Mouse (Mus musculus): ENCODE data around the gene Pakap. TPM values are rescaled to one million over a fixed set of nuclear protein-coding genes. Genes with fewer than 3 reads are reported as not detected.

Gene Pakap
- total RNA-seq, 2 experiments from 2014 or later = 15.2 to 16.5 TPM

DNA sequence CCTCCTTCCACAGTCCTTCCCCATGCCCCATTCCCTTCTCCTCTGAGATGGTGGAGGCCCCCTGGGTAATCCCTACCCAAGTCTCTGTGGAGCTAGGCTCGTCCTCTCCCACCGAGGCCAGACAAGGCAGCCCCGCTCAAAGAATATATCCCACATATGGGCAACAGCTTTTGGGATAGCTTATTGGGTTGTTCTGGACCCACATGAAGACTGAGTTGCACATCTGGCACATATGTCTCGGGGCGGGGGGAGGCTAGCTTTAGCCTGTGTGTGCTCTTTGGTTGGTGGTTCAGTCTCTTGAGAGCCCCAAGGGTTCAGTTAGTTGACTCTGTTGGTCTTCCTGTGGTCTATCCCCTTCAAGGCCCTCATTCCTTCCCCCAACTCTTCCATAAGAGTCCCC, 58.9 kb downstream of the Pakap start:
- no peak for DNase-seq

DNA sequence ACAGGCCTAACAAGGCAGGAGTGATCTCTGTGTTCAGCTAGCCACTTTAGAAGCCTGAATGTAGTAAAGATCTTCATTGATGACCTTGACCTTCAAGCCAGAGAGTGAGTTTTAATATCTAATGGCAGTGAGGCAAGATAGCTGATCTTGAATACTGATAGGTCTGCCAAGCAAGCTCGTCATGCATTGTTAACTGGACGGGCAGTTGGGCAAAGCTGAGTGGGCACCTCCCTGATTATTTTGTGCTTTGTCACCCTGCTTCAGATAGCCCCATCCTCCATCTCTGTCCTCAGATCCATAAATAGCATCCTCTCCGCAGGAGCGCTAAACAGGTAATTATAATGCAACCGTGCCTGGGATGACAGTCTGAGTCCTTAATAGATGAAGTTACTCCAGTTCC, 64.4 kb downstream of the Pakap start:
- no peak for DNase-seq

DNA sequence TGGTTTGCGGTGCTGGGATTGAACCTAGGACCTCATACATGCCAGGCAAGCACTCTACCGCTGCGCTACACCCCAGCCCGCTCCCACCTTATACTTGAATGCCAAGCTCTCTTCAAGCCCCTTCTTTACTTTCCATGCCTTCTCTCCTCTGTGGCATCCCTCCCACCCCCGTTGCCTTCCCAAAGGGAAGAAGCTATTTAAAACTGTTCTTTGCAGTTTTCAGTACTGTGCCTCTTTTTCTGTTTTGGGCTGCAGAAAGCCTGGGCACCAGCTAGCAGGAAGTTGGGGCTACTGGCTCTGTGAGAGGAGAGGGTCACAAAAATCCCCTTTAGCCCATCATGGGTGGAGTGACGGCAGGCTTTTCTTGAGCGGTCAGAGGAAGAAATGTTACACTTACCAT, 65.1 kb downstream of the Pakap start:
- DNase-seq = no peak

DNA sequence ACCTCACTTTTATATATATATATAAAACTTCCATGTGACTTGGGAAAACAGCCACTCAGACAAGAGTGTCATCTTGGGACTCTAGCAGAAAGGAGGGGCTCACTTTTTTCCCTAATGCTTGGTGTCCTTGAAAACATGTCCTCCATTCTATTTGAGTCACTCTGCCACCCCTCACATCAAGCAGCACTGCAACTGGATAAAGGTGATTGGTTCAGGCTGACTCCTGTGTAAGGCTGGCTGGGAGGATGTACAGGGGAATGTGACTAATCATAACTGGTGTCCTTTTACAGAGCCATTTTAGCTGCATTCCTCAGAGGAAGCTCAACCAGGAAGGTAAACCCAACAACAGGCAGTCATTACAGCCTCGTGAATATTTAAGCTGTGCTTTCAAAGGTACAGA, 67.0 kb downstream of the Pakap start:
- DNase-seq = no peak

DNA sequence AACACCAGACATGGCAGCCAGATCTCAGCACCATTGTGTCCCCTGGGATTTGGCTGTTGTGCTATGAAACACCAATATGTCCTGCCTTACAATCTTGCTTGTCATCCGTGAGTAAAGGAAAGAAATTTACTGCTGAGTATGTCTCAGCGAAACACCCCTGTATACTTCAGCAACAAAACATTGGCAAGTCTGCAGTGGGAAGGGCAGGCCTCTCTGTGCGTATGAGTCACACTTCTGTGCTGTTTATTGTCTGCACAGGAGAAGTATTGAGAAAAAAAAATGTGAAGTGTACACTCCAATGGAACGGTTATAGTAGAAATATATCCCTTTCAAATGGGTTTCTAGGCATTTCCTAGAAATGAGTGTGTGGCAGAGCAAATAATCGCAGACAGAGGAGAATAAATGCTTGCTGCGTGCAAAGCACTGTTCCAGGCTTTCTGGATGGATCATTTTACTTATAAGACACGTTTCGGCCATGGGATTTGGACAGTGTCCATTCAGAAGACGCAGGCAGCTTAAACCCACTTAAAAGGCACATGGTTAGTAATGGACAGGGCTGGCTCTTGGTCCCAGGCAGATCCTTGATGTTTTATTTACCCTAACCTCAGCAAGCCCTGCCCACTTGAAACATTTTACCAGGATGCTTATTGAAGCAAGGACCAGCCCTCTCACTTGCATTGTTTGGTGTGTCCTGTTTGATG, 69.0 kb downstream of the Pakap start:
- DNase-seq = no peak

DNA sequence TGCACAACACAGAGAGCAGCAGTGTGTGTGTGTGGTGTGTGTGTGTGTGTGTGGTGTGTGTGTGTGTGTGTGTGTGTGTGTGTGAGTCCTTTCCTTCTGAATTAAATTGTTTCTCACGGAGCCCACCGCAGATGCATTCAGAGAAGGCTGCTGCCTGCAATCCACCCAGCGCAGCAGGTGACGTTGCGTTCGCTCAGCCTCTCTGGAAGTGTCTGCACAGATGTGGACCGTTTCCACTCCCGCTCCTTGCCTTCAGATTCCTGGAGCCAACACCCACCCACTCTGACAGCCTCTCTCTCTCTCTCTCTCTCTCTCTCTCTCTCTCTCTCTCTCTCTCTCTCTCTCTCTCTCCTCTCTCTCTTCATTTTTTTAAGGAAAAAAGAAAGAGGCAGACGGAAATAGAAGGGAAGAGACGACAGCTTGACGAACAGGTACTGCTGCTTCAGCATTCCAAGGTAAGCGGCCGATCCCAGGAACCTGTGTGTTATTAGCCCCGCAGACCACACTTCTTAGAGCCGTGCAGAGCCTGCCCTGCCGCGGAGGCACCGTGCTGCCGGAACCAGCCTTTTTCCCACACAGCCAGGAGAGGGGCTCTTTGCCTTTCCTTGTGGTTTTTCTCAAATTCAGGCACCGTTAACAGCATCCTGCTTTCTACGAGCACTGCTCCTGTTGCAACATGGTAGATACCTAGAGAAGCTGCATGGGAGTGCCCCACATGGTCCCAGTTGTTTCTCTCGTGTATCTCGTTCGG, 69.8 kb downstream of the Pakap start:
- no peak for DNase-seq

DNA sequence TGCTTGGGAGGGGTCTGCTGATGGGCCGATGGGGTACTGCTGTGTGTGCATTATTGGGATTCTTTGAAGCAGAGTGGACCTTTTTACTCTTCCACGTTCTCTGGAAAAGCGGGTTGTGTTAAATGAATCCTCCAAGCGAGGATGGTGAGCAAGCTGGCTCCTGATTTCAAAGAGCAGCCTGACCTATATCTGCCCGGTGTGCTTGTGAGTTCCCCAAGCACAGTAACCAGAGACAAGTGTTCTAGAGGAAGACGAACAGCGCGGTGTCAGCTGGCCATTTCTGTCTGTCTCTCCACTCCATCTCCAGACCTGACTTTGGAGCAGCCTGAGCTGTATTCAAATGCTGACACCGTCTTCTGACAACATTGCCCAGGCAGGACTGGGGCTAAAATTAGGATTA, 71.0 kb downstream of the Pakap start:
- DNase-seq = no peak

DNA sequence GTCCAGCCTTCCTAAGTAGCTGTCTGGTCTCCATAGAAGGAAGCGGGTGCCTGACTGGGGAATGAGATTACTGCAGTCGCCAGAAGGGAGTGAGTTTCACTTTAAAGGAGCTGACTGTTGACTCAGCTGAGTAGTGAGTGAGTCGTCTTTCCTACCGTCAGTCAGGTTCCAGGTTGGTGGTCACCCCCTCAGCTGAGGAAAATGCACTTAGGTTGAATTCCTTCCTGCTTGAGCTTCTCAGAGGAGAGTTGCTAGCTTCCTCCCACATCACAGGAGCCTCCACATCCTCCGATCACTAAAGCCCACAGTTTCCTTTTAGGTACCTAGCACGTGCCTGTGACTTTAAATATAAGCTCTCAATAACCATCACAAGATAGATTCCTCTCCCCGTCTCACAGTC, 72.2 kb downstream of the Pakap start:
- DNase-seq = no peak

DNA sequence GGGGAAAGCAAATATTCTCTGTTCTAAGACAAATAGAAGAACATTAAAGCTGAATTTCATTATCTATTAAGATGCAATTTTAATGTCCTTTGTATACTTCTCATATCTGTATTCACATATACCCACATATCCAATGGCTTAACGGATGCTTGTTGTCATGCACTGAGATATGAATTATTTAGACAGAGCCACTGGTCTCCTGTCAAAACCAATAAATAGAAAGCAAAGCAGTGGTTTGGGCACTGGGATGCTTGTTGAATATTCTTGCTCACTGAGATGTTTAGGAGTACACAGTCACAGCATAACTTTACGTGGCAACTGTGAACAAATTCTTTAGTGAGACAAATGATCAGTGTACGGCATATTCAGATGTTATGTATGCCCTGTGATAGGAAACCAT, 73.0 kb downstream of the Pakap start:
- no peak for DNase-seq

DNA sequence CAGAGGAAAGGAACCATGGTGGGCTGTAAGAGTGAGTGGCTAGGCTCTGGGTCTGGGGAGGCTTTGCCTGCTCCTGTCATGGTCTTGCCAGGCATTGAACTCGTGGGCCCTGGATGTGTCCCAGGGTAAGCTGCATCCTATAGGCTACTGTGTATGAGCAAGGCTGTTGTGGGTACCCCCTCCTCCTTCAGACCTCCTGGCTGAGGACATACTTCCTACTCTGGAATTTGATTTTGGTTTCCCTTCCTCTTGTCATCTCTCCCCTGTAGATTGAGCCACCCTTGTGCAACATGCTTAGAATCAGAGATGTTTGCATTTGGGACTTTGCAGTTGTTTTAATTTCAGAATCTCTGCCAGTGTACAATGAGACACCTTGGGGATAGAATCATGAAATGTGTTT, 83.0 kb downstream of the Pakap start:
- no peak for DNase-seq

DNA sequence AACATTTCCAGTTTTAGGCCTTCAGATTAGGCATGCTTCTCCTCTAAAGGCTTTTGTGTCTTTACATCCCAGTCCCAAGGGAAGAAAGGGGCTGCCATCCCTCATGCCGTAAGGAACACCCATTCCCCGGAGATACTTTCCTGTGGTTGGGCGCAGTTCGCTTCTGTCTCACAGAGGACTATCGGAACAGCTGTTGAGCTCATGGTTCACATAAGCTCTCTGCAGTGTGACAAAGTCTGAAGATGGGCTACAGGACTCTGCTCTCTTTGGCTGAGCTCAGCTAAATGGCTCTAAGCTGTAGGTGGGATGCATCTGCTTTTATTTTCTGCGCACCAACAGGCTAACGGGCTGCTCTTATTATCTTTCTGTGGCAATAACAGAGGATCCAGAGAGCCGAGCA, 83.6 kb downstream of the Pakap start:
- DNase-seq = no peak

DNA sequence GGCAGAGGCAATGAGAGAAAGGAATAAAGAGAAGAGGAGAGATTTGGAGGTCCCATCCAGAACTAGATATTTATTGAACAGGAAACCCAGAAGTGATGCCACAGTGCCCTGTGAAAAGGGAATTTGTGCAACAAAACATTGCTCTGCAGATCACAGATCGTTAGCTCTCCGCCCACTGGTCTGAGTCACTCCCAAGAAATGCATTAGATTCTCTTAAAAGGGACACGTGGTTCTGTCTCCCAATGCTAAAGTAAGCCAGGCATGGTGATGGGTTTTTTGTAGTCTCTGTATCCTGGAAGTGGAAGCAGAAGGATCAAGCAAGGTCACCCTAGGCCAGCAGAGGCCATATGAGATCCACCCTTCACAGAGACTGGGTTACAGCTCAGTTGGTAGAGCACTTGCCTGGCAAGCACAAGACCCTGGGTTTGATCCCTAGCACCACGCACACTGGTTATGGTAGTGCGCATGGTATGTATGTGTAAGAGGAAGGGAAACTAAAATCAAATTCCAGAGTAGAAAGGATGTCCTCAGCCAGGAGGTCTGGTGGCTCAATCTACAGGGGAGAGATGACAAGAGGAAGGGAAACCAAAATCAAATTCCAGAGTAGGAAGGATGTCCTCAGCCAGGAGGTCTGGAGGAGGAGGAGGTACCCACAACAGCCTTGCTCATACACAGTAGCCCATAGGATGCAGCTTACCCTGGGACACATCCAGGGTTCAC, 84.4 kb downstream of the Pakap start:
- DNase-seq = no peak

DNA sequence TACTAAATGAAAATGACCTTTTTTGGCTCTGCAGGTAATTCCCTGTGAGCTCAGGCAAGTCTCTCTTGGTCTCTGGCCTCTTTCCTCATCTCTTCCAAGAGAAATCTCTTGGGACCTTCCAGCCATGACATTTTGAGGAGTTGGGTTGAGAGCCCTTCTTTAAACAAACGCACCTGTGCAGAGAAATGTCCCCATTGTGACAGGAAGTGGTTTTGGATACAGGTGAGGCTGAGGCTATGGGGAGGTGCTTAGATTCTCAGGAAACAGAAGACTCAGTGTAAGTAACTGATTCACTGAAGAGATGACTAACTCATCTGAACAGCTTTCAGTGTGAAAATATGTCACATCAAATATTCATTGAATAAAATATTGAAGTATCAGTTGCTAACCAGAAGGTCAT, 88.0 kb downstream of the Pakap start:
- DNase-seq = no peak

DNA sequence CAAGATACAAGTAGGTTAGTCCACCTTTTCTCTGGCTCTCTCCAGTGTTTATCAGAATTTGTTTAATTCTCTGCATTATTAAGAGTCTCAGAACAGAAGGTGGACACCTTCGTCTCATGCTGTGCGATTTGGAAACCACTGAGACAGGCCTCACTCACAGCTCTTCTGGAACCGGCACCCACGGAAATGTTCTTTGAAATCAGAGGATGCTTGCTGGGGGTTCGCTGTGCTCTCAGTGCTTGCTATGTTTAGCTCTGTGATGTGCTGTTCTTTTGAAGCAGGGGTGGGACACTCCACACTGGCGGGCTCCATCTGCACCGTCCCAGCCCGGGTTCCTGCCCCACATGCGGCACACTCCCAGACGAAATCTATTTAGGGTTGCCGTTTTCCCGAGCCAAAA, 88.4 kb downstream of the Pakap start:
- DNase-seq = no peak

DNA sequence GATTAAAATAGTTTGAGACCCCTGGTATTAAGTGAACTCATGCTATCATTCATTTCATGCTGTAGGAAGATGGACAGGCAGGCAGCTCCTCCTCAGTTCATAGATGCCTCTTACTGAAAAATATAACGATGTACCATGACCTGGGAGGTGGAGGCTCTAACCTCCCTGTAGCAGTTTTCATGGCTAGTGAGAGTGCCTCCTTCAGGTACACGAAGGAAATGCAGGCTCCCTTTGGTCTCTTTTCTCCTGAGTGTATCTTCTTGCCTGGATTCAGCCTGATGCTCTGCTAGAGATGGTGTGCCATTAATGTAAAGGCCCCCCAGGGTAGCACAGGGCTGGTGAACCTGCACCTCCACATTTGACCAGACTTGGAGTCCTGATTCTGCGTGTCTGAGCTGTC, 88.9 kb downstream of the Pakap start:
- DNase-seq = no peak

DNA sequence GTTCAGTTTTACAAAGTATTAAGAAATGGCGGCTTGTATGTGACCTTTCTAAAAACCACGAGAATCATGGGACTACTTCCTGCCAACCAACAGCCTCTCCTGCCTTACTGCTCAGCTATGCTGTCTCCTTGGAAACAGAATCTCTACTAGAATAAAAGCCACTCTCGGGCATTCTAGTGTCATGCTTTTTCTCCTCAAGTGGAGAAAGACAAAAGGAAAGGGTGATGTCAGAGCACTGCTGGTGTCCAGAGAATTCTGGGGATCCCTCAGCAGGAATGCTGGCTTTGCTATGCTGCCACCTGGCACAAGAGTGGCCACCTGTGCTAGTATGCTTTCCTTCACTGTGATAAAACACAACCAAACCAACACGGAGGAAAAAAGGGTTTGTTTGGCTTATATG, 92.5 kb downstream of the Pakap start:
- no peak for DNase-seq

DNA sequence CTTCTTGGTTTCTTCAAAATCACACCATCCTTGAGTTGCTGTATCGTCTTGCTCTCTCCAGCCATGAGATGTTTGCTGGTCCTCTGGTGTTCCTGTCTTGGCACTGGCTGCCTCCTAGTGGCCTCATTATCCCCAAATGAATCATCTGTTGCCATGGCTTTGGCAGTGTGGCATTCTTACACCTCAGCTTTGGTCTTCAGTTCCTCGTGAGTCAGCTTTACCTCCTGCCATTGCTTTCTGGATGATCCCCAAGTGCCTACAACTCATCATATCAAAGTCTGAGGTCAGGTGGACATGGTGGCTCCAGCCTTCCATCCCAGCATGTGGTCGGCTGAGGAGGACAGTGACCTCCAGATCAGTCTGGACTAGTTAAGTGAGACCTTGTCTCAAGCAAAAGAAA, 98.1 kb downstream of the Pakap start:
- DNase-seq = no peak

DNA sequence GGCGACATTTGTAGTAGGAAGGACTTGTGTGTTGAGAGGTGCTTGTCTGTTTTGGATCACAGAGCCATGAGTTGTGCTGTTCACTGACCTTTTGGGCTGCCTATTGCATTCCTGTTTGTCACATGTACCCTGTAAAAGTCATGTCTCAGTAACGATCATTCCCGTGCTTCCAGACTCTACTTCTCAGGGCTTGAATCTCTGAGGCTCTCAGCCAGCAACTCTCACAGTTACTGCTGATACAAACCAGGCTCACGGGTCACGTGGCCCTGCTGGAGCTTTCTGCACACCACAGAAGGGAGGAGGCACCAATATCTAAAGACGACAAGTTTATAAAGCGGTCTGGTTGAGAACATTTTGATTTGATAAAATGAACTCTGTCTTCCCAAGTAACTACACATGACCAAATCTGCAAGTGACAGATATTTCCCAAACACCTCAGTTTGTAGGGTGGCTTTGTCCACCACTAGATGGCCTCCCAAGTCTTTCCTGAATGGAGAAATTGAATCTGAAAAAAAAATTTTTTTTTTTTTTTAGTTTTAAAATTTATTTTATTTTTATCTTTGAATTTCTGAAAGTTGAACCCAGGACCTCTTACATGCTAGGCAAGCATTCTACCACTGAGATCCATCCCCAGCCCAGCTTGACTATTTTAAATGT, 103.0 kb downstream of the Pakap start:
- DNase-seq = no peak

DNA sequence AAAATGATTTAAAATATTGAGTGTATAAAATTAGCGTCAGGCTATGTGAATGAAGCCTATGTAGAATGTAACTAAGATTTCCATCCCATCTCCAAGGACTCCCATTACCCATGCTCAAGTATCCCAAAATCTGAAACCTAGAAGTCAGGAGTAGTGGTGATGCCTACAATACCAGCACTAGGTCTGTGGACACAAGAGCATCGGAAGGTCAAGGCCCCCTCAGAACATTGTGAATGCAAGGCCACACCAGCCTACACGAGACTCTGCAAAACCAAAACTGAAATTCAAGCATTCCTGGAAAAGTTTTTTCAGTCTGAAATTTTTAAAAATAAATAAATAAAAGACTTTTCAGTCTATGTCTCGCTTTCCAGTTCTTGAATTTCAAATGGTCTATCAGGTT, 104.6 kb downstream of the Pakap start:
- DNase-seq = no peak

DNA sequence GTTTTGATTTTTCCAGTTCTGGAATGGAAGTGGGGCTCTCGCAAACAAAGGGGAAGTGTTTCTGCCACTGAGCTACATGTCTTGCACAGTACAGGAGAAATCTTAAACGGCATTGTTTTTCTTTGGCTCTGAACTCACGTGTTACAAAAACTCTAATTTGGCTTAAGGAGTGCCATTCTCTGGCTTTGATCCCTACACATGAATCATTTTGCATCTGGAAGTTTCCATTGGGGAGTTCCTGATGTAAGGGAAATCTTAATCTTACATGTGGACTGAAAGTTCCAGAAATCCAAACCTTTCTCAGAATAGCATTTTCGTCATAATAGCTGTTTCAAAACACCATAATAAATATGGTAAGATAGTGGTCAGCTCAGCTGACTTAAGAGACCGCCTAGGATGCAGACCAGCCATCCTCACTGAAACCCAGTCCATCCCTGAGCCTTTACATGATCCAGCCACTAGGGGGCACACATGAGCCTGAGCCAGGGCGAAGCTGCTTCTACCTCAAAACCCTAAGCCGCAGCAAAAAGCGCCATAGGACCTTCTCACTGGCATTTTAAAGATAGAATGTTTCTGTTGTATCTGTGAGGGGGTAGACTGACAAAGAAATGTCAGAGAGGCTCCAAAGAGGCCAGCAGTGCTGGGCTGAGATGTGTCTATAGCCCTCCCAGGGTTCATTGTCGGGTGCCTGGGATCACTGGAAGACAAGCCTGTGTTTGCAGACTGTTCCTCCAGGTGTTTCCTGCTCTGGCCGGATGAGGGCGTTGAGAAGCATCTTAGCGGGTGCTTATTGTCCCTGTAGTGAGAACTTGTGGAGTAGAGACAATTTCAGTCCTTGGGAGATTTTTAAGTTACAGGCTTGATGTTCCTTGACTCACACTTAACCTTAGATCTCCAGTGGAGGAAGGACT, 105.3 kb downstream of the Pakap start:
- DNase-seq = peak; percentile 87

DNA sequence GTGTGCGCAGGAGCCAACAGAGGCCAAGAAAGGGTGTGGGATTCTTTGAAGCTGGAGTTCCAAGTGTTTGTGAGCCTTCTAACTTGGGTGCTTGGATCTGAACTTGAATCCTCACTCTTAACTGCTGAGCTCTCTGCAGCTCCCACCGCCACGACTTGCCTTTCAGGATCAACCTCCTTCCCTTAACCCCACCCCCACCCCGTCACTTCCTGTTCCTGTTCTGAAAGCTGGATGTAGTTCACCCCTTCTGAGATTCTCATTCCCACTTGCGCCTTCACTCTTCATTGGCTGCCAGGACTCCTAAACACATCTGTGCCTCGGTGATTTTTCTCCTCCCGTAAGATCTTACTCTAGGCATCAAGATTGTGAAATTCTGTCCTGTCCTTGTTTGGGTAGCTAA, 106.4 kb downstream of the Pakap start:
- DNase-seq = no peak

DNA sequence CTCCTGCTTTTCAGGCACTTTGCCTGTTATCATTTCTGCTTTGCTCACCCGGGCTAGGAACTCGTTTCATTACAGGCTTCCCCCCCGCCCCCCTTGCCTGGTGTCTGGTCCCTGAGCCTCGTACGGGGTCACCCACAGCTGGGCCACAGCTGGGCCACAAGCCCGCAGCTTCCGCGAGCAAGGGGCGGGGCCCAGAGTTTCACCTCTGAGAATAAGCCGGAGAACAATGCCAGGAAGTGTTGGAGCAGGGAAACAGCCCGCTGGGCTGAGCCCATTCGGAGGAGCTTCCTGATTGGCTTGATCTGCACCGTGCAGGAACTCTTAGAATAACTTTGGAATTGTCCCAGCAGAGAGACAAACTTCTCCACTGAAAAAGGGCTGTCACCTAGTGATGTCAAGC, 107.4 kb downstream of the Pakap start:
- peak; percentile 58 for DNase-seq
